Mouse (Mus musculus): Measurements from ENCODE around the gene Aspa. TPM values are rescaled to one million over a fixed set of nuclear protein-coding genes. Genes with fewer than 3 reads are reported as not detected.

Gene Aspa
- polyA plus RNA-seq, 1 experiment from 2014 or later, result 0.12 TPM

GRCm38 (mm10) chr11:73284351-73284750 is 45.0 kb downstream of the Aspa start:
- H3K27me3 ChIP-seq (ENCODE audit: poor library complexity, severe bottlenecking), result no peaks in the 10 kb centered on the region
- H3K4me1 ChIP-seq, result peaks cover 22% of the 10 kb centered on the region
- no peak overlapping the region for H3K4me3 ChIP-seq
- H3K27ac ChIP-seq, result peak overlapping the region; percentile 48; the same call in 1 of the 2 replicates
- H3K9me3 ChIP-seq, result no peaks in the 10 kb centered on the region
- no peaks in the 10 kb centered on the region for H3K36me3 ChIP-seq (replicated peaks)
- no peak for DNase-seq (ENCODE audit: extremely low spot score, low spot score)

GRCm38 (mm10) chr11:73283926-73284325 is 45.5 kb downstream of the Aspa start:
- peaks cover 22% of the 10 kb centered on the region for H3K4me1 ChIP-seq
- no peaks in the 10 kb centered on the region for H3K36me3 ChIP-seq (replicated peaks)
- 44% methylated on average over 1 of the region's 1 CpGs for WGBS
- H3K4me3 ChIP-seq, result no peak overlapping the region
- no peak for DNase-seq (ENCODE audit: extremely low spot score, low spot score)
- H3K27ac ChIP-seq, result peak overlapping the region; percentile 48; the same call in 1 of the 2 replicates
- H3K9me3 ChIP-seq, result no peaks in the 10 kb centered on the region
- no peaks in the 10 kb centered on the region for H3K27me3 ChIP-seq (ENCODE audit: poor library complexity, severe bottlenecking)

- DNase-seq (ENCODE audit: extremely low spot score, low spot score), result no peak
- Histone ChIP-seq H3K27ac (no peak overlapping the region), H3K27me3 (ENCODE audit: poor library complexity, severe bottlenecking) (no peaks in the 10 kb centered on the region), H3K9me3 (no peaks in the 10 kb centered on the region), H3K4me3 (no peak overlapping the region), H3K4me1 (peaks cover 22% of the 10 kb centered on the region), H3K36me3 (replicated peaks) (no peaks in the 10 kb centered on the region)
- 80% methylated on average over 9 of the region's 9 CpGs for WGBS
Measured at GRCm38 (mm10) chr11:73283369-73283768, 46.0 kb downstream of the Aspa start.

GRCm38 (mm10) chr11:73281528-73282027 is 47.8 kb downstream of the Aspa start:
- Histone ChIP-seq H3K27me3 (ENCODE audit: poor library complexity, severe bottlenecking) (no peaks in the 10 kb centered on the region), H3K36me3 (replicated peaks) (no peaks in the 10 kb centered on the region), H3K4me3 (peak overlapping the region; percentile 47), H3K9me3 (no peaks in the 10 kb centered on the region), H3K4me1 (peaks cover 22% of the 10 kb centered on the region), H3K27ac (peak overlapping the region; percentile 53)
- 2% methylated on average over 16 of the region's 16 CpGs for WGBS
- peak; percentile 27 for DNase-seq (ENCODE audit: extremely low spot score, low spot score)

- no peak overlapping the region for H3K4me3 ChIP-seq
- H3K27ac ChIP-seq, result no peak overlapping the region
- no peaks in the 10 kb centered on the region for H3K9me3 ChIP-seq
- H3K27me3 ChIP-seq (ENCODE audit: poor library complexity, severe bottlenecking), result no peaks in the 10 kb centered on the region
- 66% methylated on average over 5 of the region's 5 CpGs for WGBS
- no peaks in the 10 kb centered on the region for H3K36me3 ChIP-seq (replicated peaks)
- no peak for DNase-seq (ENCODE audit: extremely low spot score, low spot score)
- peaks cover 22% of the 10 kb centered on the region for H3K4me1 ChIP-seq
Measured at GRCm38 (mm10) chr11:73280710-73281109, 48.7 kb downstream of the Aspa start.

GRCm38 (mm10) chr11:73274821-73275220 is 54.6 kb downstream of the Aspa start:
- DNase-seq (ENCODE audit: extremely low spot score, low spot score), result no peak
- Histone ChIP-seq H3K4me3 (no peak overlapping the region), H3K27me3 (ENCODE audit: poor library complexity, severe bottlenecking) (no peaks in the 10 kb centered on the region), H3K4me1 (no peaks in the 10 kb centered on the region), H3K36me3 (replicated peaks) (no peaks in the 10 kb centered on the region), H3K27ac (no peak overlapping the region), H3K9me3 (no peaks in the 10 kb centered on the region)
- 39% methylated on average over 2 of the region's 2 CpGs for WGBS

- 89% methylated on average over 7 of the region's 7 CpGs for WGBS
- Histone ChIP-seq H3K4me1 (no peaks in the 10 kb centered on the region), H3K27ac (no peak within 1 kb of the TSS), H3K36me3 (replicated peaks) (no peaks in the 10 kb centered on the region), H3K4me3 (no peak within 1 kb of the TSS), H3K27me3 (ENCODE audit: poor library complexity, severe bottlenecking) (no peaks in the 10 kb centered on the region), H3K9me3 (no peaks in the 10 kb centered on the region)
- no peak for DNase-seq (ENCODE audit: extremely low spot score, low spot score)
Measured at GRCm38 (mm10) chr11:73267267-73267666, 62.1 kb downstream of the Aspa start, which contains the start of gene Trpv3. Gene Trpv3 (plus strand): TSS chr11:73267388.

GRCm38 (mm10) chr11:73261385-73261784 is 68.0 kb downstream of the Aspa start:
- no peaks in the 10 kb centered on the region for H3K9me3 ChIP-seq
- no peaks in the 10 kb centered on the region for H3K27me3 ChIP-seq (ENCODE audit: poor library complexity, severe bottlenecking)
- no peaks in the 10 kb centered on the region for H3K36me3 ChIP-seq (replicated peaks)
- 93% methylated on average over 1 of the region's 1 CpGs for WGBS
- no peak for DNase-seq (ENCODE audit: extremely low spot score, low spot score)
- no peak overlapping the region for H3K27ac ChIP-seq
- no peaks in the 10 kb centered on the region for H3K4me1 ChIP-seq
- H3K4me3 ChIP-seq, result no peak overlapping the region

GRCm38 (mm10) chr11:73260457-73260856 is 68.9 kb downstream of the Aspa start:
- Histone ChIP-seq H3K4me1 (no peaks in the 10 kb centered on the region), H3K36me3 (replicated peaks) (no peaks in the 10 kb centered on the region), H3K4me3 (no peak overlapping the region), H3K27me3 (ENCODE audit: poor library complexity, severe bottlenecking) (no peaks in the 10 kb centered on the region), H3K27ac (no peak overlapping the region), H3K9me3 (no peaks in the 10 kb centered on the region)
- DNase-seq (ENCODE audit: extremely low spot score, low spot score), result no peak
- WGBS, result 82% methylated on average over 3 of the region's 3 CpGs

GRCm38 (mm10) chr11:73258664-73259063 is 70.7 kb downstream of the Aspa start:
- Histone ChIP-seq H3K36me3 (replicated peaks) (no peaks in the 10 kb centered on the region), H3K9me3 (no peaks in the 10 kb centered on the region), H3K27ac (no peak overlapping the region), H3K27me3 (ENCODE audit: poor library complexity, severe bottlenecking) (no peaks in the 10 kb centered on the region), H3K4me3 (no peak overlapping the region), H3K4me1 (no peaks in the 10 kb centered on the region)
- DNase-seq (ENCODE audit: extremely low spot score, low spot score), result no peak

GRCm38 (mm10) chr11:73257362-73257945 is 71.9 kb downstream of the Aspa start:
- 78% methylated on average over 4 of the region's 4 CpGs for whole genome bisulfite sequencing
- H3K9me3 ChIP-seq, result no peaks in the 10 kb centered on the region
- no peaks in the 10 kb centered on the region for H3K4me1 ChIP-seq
- no peaks in the 10 kb centered on the region for H3K36me3 ChIP-seq (replicated peaks)
- no peak overlapping the region for H3K27ac ChIP-seq
- DNase-seq (ENCODE audit: extremely low spot score, low spot score), result no peak
- no peak overlapping the region for H3K4me3 ChIP-seq
- H3K27me3 ChIP-seq (ENCODE audit: poor library complexity, severe bottlenecking), result no peaks in the 10 kb centered on the region
